Comparison of ENCODE assay signal across 9 mouse cellular contexts in genomic region chrX:47976551-47976950, GRCm38 (mm10). TPM values are rescaled to one million over a fixed set of nuclear protein-coding genes. Genes with fewer than 3 reads are reported as not detected.
DNase-seq lines count a peak whose midpoint lies in the region; ATAC-seq and TF ChIP-seq lines count a peak whose summit lies in the region.
"Had no signal": no experiment of that assay in that cellular context is flagged by ENCODE, and none has a peak within 500 bp of the region (broad histone marks: within the 10 kb centered on the region; RNA-seq: fewer than 3 reads in every experiment).

No protein-coding gene starts in this region.

- H3K4me2 ChIP-seq in liver, embryonic 12.5 days = no peak overlapping the region
- H3K4me2 ChIP-seq: embryonic facial prominence, embryonic 15.5 days had no signal

- no peak for TF ChIP-seq CTCF in liver, adult 2 months (IDR thresholded peaks at IDR 0.05; ENCODE audit: low read depth, low read length)

- no peak for ATAC-seq in liver, embryonic 12.5 days
- peak; percentile 97 for ATAC-seq in monocyte, adult 5-6 weeks (replicated peaks; ENCODE audit: insufficient number of reproducible peaks, low FRiP score, low TSS enrichment, poor library complexity, severe bottlenecking)

- no peak for TF ChIP-seq POLR2A in liver, adult 2 months (IDR thresholded peaks at IDR 0.05; ENCODE audit: extremely low read depth, insufficient read depth, low read length)

- no peaks in the 10 kb centered on the region for H3K4me1 ChIP-seq in liver, adult 2 months (ENCODE audit: control insufficient read depth, insufficient read depth, low read length)
- no peaks in the 10 kb centered on the region for H3K4me1 ChIP-seq in liver, embryonic 12.5 days
- H3K4me1 ChIP-seq: embryonic facial prominence, embryonic 15.5 days had no signal

- H3K27me3 ChIP-seq in liver, adult 2 months (ENCODE audit: control insufficient read depth, insufficient read depth, low read length) = no peaks in the 10 kb centered on the region
- no peaks in the 10 kb centered on the region for H3K27me3 ChIP-seq in liver, embryonic 12.5 days (replicated peaks)
- H3K27me3 ChIP-seq: embryonic facial prominence, embryonic 15.5 days had no signal

- H3K9ac ChIP-seq in liver, adult 2 months (ENCODE audit: low read depth, low read length) = no peak overlapping the region
- H3K9ac ChIP-seq in liver, embryonic 12.5 days = no peak overlapping the region
- H3K9ac ChIP-seq: embryonic facial prominence, embryonic 15.5 days had no signal

- H3K4me3 ChIP-seq in liver, adult 2 months (ENCODE audit: insufficient read depth, low read depth, low read length) = no peak overlapping the region
- no peak overlapping the region for H3K4me3 ChIP-seq in liver, embryonic 12.5 days
- H3K4me3 ChIP-seq: embryonic facial prominence, embryonic 15.5 days had no signal

- WGBS in liver, adult 2 months = 81% methylated on average over 4 of the region's 4 CpGs
- 51% methylated on average over 4 of the region's 4 CpGs for WGBS in liver, embryonic 12.5 days (ENCODE audit: insufficient replicate concordance)

- no peaks in the 10 kb centered on the region for H3K36me3 ChIP-seq in liver, adult 2 months (ENCODE audit: control insufficient read depth, insufficient read depth, low read length)
- H3K36me3 ChIP-seq in liver, embryonic 12.5 days = no peaks in the 10 kb centered on the region
- H3K36me3 ChIP-seq: embryonic facial prominence, embryonic 15.5 days had no signal

- no peak overlapping the region for H3K27ac ChIP-seq in liver, adult 2 months (replicated peaks; ENCODE audit: insufficient read depth, low read depth, low read length)
- no peak overlapping the region for H3K27ac ChIP-seq in liver, embryonic 12.5 days
- H3K27ac ChIP-seq: embryonic facial prominence, embryonic 15.5 days had no signal

- no peaks in the 10 kb centered on the region for H3K9me3 ChIP-seq in liver, embryonic 12.5 days (replicated peaks)
- H3K9me3 ChIP-seq: embryonic facial prominence, embryonic 15.5 days had no signal

- DNase-seq in adrenal gland, adult 2 months = peak; percentile 53
- no peak for DNase-seq in adrenal gland, postnatal 4 days (ENCODE audit: low spot score in 2 of 2)
- peak; percentile 10 for DNase-seq in liver, adult 2 months (ENCODE audit: extremely low read depth, low read depth, low spot score)
- peak; percentile 82 for DNase-seq in brain, adult 2 months (ENCODE audit: low read depth, low spot score)
- no peak for DNase-seq in spleen, adult 12 weeks (ENCODE audit: low spot score)
- no peak for DNase-seq in retina, embryonic 14.5 days (ENCODE audit: low spot score)

- no peaks in the 10 kb centered on the region for H3K79me2 ChIP-seq in liver, adult 2 months (ENCODE audit: control insufficient read depth, insufficient read depth, low read length)

RNA-seq across cellular contexts. Expression of gene Apln, which starts 58.1 kb away (rescaled TPM):
- total RNA-seq in adrenal gland, adult 2 months (2021) = 1 to 10 TPM; 1.6 to 5.0 TPM
- 3.1 and 8.3 TPM in 2 replicates for polyA plus RNA-seq in adrenal gland, adult 2 months (2012; rRNA removed)
- total RNA-seq in adrenal gland, postnatal 4 days (2021) = 1 to 10 TPM; 9.4 to 10.0 TPM
- 0.07 and 0.09 TPM in 2 replicates for total RNA-seq in liver, adult 2 months (2014; rRNA removed)
- polyA plus RNA-seq in liver, adult 2 months (2012; rRNA removed) = 0.04 TPM in 1 of 2 replicates, not detected in the other
- polyA plus RNA-seq in liver, embryonic 12.5 days (2016; fragmentation: Nextera tagmentation; extraction: Ambion mirVana) = 0.33 and 0.43 TPM in 2 replicates
- total RNA-seq in monocyte, adult 5-6 weeks (2017) = 0.11 to 0.38 TPM (median 0.29 TPM) in 3 replicates

Comparison
In these comparisons a context has a peak if more than half of its experiments do, and no peak if none do; other contexts are left out.
1. DNase-seq: peak in adrenal gland, adult 2 months (single experiment), liver, adult 2 months (single experiment) and brain, adult 2 months (single experiment); none in adrenal gland, postnatal 4 days (0 of 2), spleen, adult 12 weeks (single experiment) and retina, embryonic 14.5 days (single experiment).